8 mouse cellular contexts compared by ENCODE assay signal in the genomic region with DNA sequence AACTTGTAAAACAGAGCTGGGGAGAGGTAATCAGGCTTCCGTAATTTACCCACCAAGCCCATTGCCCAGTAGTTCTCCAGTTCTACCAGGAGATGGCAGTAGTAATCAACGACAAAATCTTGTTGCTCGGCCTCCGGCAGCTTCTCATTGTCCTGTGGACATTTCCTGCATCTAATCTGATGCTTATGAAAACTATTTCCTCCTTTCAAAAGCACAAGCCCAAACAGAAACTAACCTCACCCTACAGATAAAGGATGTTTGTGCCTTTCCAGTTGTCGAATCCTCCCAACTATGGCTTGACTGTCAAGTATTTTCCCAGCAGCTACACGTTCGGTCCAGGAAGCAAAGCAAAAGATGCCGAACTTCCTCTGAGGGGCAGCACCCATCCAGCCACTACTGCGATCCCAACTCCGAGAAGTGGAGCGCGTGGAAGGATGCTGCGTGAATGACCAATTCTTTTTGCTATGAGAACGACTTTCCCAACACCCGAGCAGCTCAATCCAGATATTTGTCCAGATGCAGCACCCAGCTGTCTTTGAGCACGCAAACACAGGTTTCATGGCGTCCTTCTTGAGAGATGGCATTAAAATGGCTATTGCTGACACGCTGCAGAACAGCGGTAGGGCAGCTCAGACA.
DNase-seq lines count a peak whose midpoint lies in the region; ATAC-seq and TF ChIP-seq lines count a peak whose summit lies in the region.

No protein-coding gene starts in this region.

- peaks cover 13% of the 10 kb centered on the region for H3K27me3 ChIP-seq in erythroblast, embryonic 14.5 days (ENCODE audit: control insufficient read depth)
- H3K27me3 ChIP-seq in heart, embryonic 10.5 days (ENCODE audit: insufficient read depth, poor library complexity, severe bottlenecking): peaks cover 33% of the 10 kb centered on the region
- peaks cover 35% of the 10 kb centered on the region for H3K27me3 ChIP-seq in limb, embryonic 13.5 days
- peaks cover 19% of the 10 kb centered on the region for H3K27me3 ChIP-seq in midbrain, embryonic 14.5 days (ENCODE audit: control insufficient read depth, insufficient read depth, low read length)
- H3K27me3 ChIP-seq in spleen, adult 2 months (ENCODE audit: control insufficient read depth, insufficient read depth, low read length): no peaks in the 10 kb centered on the region

- peak; percentile 67; the same call in 1 of the 2 replicates for TF ChIP-seq CTCF in spleen, adult 2 months (IDR thresholded peaks at IDR 0.05; ENCODE audit: extremely low read depth, insufficient read depth, insufficient read length, insufficient replicate concordance)

- peak overlapping the region; percentile 63; the same call in 1 of the 2 replicates for H3K27ac ChIP-seq in heart, embryonic 10.5 days
- H3K27ac ChIP-seq in limb, embryonic 13.5 days: no peak overlapping the region
- H3K27ac ChIP-seq in midbrain, embryonic 14.5 days (replicated peaks; ENCODE audit: low read depth, low read length): no peak overlapping the region
- H3K27ac ChIP-seq in spleen, adult 2 months (ENCODE audit: insufficient read depth, low read length): peak overlapping the region; percentile 73

- 1% methylated on average over 19 of the region's 19 CpGs for WGBS in heart, embryonic 10.5 days
- under 1% methylated on average over 19 of the region's 19 CpGs for WGBS in limb, embryonic 13.5 days
- WGBS in midbrain, embryonic 14.5 days: under 1% methylated on average over 19 of the region's 19 CpGs
- 3% methylated on average over 19 of the region's 19 CpGs for WGBS in spleen, adult 2 months

- H3K9me3 ChIP-seq in erythroblast, embryonic 14.5 days (ENCODE audit: control insufficient read depth, low read length): no peaks in the 10 kb centered on the region
- no peaks in the 10 kb centered on the region for H3K9me3 ChIP-seq in heart, embryonic 10.5 days
- H3K9me3 ChIP-seq in limb, embryonic 13.5 days: no peaks in the 10 kb centered on the region
- no peaks in the 10 kb centered on the region for H3K9me3 ChIP-seq in midbrain, embryonic 14.5 days (ENCODE audit: control insufficient read depth, low read length)

- H3K4me3 ChIP-seq in erythroblast, embryonic 14.5 days (replicated peaks): peak overlapping the region; percentile 5
- peak overlapping the region; percentile 60 for H3K4me3 ChIP-seq in heart, embryonic 10.5 days
- peak overlapping the region; percentile 46 for H3K4me3 ChIP-seq in limb, embryonic 13.5 days
- H3K4me3 ChIP-seq in midbrain, embryonic 14.5 days (replicated peaks; ENCODE audit: low read depth, low read length): peak overlapping the region; percentile 37
- peak overlapping the region; percentile 59 for H3K4me3 ChIP-seq in spleen, adult 2 months (ENCODE audit: extremely low read depth, insufficient read depth, insufficient read length)

- H3K4me2 ChIP-seq in limb, embryonic 13.5 days (replicated peaks): peak overlapping the region; percentile 67
- peak overlapping the region; percentile 71 for H3K4me2 ChIP-seq in midbrain, embryonic 14.5 days (ENCODE audit: low read length)

- H3K36me3 ChIP-seq in erythroblast, embryonic 14.5 days (ENCODE audit: control insufficient read depth): no peaks in the 10 kb centered on the region
- no peaks in the 10 kb centered on the region for H3K36me3 ChIP-seq in heart, embryonic 10.5 days
- no peaks in the 10 kb centered on the region for H3K36me3 ChIP-seq in limb, embryonic 13.5 days
- H3K36me3 ChIP-seq in midbrain, embryonic 14.5 days (ENCODE audit: control insufficient read depth, insufficient read depth, low read length): no peaks in the 10 kb centered on the region
- H3K36me3 ChIP-seq in spleen, adult 2 months (ENCODE audit: control insufficient read depth, insufficient read depth, low read length): no peaks in the 10 kb centered on the region

- peaks cover 3% of the 10 kb centered on the region for H3K4me1 ChIP-seq in erythroblast, embryonic 14.5 days (ENCODE audit: control insufficient read depth)
- peaks cover 22% of the 10 kb centered on the region for H3K4me1 ChIP-seq in heart, embryonic 10.5 days
- peaks cover 26% of the 10 kb centered on the region for H3K4me1 ChIP-seq in limb, embryonic 13.5 days
- peaks cover 4% of the 10 kb centered on the region; the same call in 1 of the 2 replicates for H3K4me1 ChIP-seq in midbrain, embryonic 14.5 days (ENCODE audit: control insufficient read depth, insufficient read depth, low read length)
- peaks cover 6% of the 10 kb centered on the region; the same call in 1 of the 2 replicates for H3K4me1 ChIP-seq in spleen, adult 2 months (ENCODE audit: control insufficient read depth, insufficient read depth, insufficient read length)

- TF ChIP-seq POLR2A in spleen, adult 2 months (IDR thresholded peaks at IDR 0.05; ENCODE audit: low read depth, low read length): no peak

- no peak for ATAC-seq in erythroblast, adult 5-6 weeks (replicated peaks; ENCODE audit: low FRiP score, poor library complexity, severe bottlenecking)
- ATAC-seq in limb, embryonic 13.5 days (ENCODE audit: low FRiP score, low read depth): 0 out of 2 replicates have a peak, but pooled peaks have one; percentile 25
- 0 out of 2 replicates have a peak, but pooled peaks have one; percentile 64 for ATAC-seq in midbrain, embryonic 14.5 days (ENCODE audit: low FRiP score, low TSS enrichment)

- peak overlapping the region; percentile 54 for H3K9ac ChIP-seq in limb, embryonic 13.5 days
- peak overlapping the region; percentile 31 for H3K9ac ChIP-seq in midbrain, embryonic 14.5 days (replicated peaks; ENCODE audit: low read length)

- peak; percentile 81 for DNase-seq in embryo, embryonic 9.5 days (ENCODE audit: extremely low spot score)
- DNase-seq in heart, embryonic 10.5 days (ENCODE audit: low spot score): no peak
- peak; percentile 83 for DNase-seq in kidney, adult 9 months
- peak; percentile 93 for DNase-seq in midbrain, embryonic 14.5 days
- peak; percentile 65 to 77 for DNase-seq in spleen, adult 2 months (ENCODE audit: low read depth in 1 of 2, low spot score in 2 of 2)

Comparison
In these comparisons a context has a peak if more than half of its experiments do, and no peak if none do; other contexts are left out.
1. H3K4me3 ChIP-seq: peak in every context shown above with its lines; median percentile 60 in heart, embryonic 10.5 days; 59 in spleen, adult 2 months; 46 in limb, embryonic 13.5 days; 37 in midbrain, embryonic 14.5 days; 5 in erythroblast, embryonic 14.5 days.
2. H3K27ac ChIP-seq: peak in heart, embryonic 10.5 days (single experiment) and spleen, adult 2 months (single experiment); none in limb, embryonic 13.5 days (single experiment) and midbrain, embryonic 14.5 days (single experiment).